Mouse (Mus musculus) ovary, adult 10 weeks (tissue): Measurements from ENCODE around the gene B020011L13Rik. TPM values are rescaled to one million over a fixed set of nuclear protein-coding genes. Genes with fewer than 3 reads are reported as not detected.

ENCODE experiments used
- polyA plus RNA-seq: library from polyadenylated mRNA; stranded (reverse); fragments of 350-450 nt; fragmentation: Illumina TruSeq; extraction: RNeasy Lipid Tissue Mini Kit (QIAGEN cat#74804); gene quantifications from one replicate; pipeline ENCODE4 v1.2.3, GENCODE M21; 2014

Gene B020011L13Rik
- 2.1 TPM for polyA plus RNA-seq

DNA sequence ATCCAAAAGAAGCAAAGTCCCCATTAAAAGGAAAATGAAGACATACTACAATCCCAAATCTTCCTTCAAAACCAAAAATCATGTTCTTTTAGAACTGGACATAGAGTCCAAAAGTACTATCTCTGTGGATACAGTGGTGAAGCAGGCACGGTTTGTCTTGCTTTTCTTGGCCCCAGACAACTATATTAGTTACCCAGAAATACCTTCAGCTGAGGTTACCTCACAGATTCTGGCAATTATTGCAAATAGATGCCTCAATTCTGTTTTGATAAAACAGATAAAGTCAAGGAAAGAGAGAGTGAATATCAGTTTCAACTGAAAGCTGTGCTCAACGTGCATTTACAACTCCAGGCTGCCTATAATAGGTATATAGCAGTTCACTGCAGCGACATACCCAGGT, at the start of gene B020011L13Rik:
TSS of gene B020011L13Rik (plus strand) at position 301 of the 400 bp plus-strand sequence.

GRCm38 (mm10) chr1:117829781-117830180, 48.8 kb downstream of the B020011L13Rik start, which contains the start of gene Gm28360:
Gene Gm28360, plus strand, starts transcription at chr1:117830081.

Other genes starting within 250 kb of the B020011L13Rik start
- not detected for gene Gm28363, start 84.0 kb upstream of the B020011L13Rik start, polyA plus RNA-seq
- not detected for gene Gm28360, start 48.9 kb downstream of the B020011L13Rik start, polyA plus RNA-seq
- not detected for gene Gm28168, start 146.9 kb downstream of the B020011L13Rik start, polyA plus RNA-seq
- 2.1 TPM for gene Gm7145, start 184.8 kb downstream of the B020011L13Rik start, polyA plus RNA-seq